Mouse (Mus musculus) cerebral cortex, adult 2 months (tissue): ENCODE data around the gene Lrfn5.

Experiments used
- WGBS: fragments of 180-500 bp; shearing (Covaris S2); methylation state at CpG from one replicate; pipeline ENCODE4 v1.1.7; 2018; 5-methylcytosine and 5-hydroxymethylcytosine counted together

Gene Lrfn5

GRCm38 (mm10) chr12:61522829-61523370 lies at the start of gene Lrfn5:
Gene Lrfn5, plus strand, starts transcription at chr12:61523150.
- WGBS, result 1% methylated on average over 49 of the region's 50 CpGs

GRCm38 (mm10) chr12:61521501-61522147 lies 1.3 kb upstream of the Lrfn5 start:
- WGBS, result 2% methylated on average over 20 of the region's 20 CpGs

- 3% methylated on average over 6 of the region's 6 CpGs for WGBS
Observed at GRCm38 (mm10) chr12:61522148-61522828, 662 bp upstream of the Lrfn5 start.

GRCm38 (mm10) chr12:61523631-61524182 lies 757 bp downstream of the Lrfn5 start:
- under 1% methylated on average over 16 of the region's 16 CpGs for WGBS

- under 1% methylated on average over 33 of the region's 33 CpGs for WGBS
Observed at GRCm38 (mm10) chr12:61524183-61524651, 1.3 kb downstream of the Lrfn5 start.

DNA sequence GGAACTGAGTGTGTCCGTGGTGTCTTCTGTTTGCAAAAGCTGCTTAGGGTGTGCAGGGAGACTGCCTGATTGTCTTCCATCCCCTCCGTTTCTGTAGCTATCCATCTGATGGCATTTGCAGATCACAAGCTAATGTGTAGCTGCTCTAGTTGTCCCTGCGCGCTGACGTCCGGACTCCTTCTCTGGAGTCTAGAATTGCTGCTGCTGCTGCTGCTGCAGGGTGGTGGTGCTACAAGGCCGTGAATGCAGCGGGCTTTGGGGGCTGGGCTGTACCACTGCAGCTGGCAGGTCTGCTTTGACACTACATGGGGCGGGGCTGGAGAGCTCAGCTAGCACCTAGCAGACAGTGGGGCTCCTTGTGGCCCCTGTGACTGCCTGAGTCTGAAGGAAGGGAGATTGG lies 3.2 kb downstream of the Lrfn5 start:
- under 1% methylated on average over 9 of the region's 9 CpGs for WGBS

- 59% methylated on average over 5 of the region's 5 CpGs for WGBS
Observed at GRCm38 (mm10) chr12:61579949-61580348, 57.0 kb downstream of the Lrfn5 start.

DNA sequence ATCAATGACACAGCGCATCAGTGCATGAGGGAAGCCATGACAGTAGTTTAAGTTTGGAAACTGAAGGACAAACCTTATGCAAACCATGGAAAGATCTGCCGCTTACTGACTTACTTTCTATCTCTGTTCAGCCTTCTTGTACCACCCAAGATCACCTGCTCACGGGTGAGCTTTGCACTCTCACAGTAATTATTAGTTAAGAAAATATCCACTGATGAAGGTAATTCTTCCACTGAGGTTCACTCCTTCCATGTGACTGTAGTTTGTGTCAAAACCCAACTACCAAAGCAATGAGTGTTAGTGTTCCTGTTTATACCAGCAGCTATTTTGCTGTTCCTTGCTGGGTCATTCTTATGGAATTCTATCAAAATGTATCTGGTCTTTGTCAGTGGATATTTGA lies 84.9 kb downstream of the Lrfn5 start:
- WGBS, result 94% methylated on average over 3 of the region's 3 CpGs

DNA sequence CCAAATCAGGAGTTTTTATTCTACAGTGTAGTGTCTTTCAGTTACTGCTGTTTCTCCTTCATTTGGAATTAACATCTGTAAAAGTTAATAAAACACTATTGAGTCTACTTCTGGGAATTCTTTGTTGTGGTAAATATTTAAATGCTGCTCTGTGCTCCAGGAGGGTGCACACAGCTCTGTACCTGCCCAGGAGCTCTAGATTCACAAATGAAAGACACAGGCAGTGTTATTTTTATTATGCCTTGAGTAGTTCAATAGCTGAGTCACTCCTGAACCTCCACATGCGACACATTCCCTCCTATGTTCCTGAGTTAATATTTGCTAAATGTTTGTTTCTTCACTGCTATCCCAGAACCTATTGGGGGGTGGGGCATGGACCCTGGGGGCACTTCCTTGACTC lies 87.1 kb downstream of the Lrfn5 start:
- 50% methylated on average over 1 of the region's 1 CpGs for WGBS

- WGBS, result 83% methylated on average over 5 of the region's 5 CpGs
Observed at GRCm38 (mm10) chr12:61654380-61654779, 131.4 kb downstream of the Lrfn5 start.

DNA sequence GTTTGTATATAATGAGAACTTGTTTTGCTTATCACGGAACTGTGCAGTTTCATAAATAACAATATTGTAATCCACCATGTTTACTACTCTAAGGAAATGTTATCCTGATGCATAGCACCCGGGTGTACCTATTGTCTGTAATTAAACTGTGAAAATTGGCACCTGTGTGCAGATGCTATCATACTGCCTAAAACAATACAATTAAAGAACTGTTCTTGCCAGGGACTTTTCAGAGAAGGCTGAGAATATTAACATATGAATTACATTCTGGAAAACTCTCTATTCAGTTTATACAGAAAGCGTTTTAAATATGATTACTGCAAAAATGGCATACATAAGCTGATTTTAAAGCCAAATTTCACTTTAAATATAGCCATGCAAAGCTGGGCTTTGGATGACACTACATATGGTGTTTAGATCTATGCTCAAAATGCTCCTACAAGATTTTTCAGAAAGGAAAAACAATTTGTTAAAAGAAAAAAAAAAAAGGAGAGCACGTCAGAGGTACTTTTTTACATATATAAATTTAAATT lies 284.2 kb downstream of the Lrfn5 start:
- WGBS, result 43% methylated on average over 4 of the region's 4 CpGs

DNA sequence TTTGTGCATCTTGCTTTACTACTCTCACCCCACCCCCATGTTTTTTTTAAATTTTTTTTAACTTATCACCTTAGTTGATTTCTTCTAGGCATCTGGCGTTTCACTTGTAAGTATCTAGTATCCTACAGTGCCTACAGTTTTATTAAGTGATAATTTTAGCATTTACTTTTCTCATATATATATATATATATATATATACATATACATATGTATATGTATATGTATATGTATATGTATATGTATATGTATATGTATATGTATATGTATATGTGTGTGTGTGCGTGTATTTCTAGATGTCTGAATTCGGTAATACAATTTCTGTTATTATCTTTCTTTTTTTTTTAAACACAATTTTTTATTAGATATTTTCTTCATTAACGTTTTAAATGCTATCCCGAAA lies 300.7 kb downstream of the Lrfn5 start:
- WGBS, result 87% methylated on average over 5 of the region's 5 CpGs

DNA sequence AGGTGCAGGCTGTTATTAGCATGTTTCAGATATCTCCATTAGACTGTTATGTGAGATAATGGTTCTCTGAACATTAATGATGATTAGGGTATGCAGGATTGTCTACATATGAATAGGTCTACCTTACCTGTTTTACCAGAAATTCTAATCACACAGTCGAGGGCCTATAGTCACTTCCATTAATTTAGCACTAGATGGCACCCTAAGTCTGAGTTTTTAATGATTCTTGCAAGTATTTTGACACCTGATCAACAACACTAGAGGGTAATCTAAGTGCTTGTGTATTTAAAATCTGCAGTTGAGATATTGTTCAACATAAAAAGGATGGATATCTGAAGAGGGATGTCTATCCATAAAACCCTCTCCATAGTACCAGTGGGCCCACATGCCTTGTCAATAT lies 303.4 kb downstream of the Lrfn5 start:
- 26% methylated on average over 1 of the region's 1 CpGs for WGBS

- WGBS, result 68% methylated on average over 9 of the region's 9 CpGs
Observed at GRCm38 (mm10) chr12:61842599-61843291, 319.8 kb downstream of the Lrfn5 start.

- 58% methylated on average over 1 of the region's 1 CpGs for WGBS
Observed at GRCm38 (mm10) chr12:61854183-61854582, 331.2 kb downstream of the Lrfn5 start.
